Mouse (Mus musculus) olfactory bulb, adult 2 months (tissue): Measurements from ENCODE around the gene Sbf2. TPM values are rescaled to one million over a fixed set of nuclear protein-coding genes. Genes with fewer than 3 reads are reported as not detected.

ENCODE experiments used
- H3K27ac ChIP-seq: fragments of 200-500 bp; 2 replicates; pipeline ENCODE4 v1.5.1; 2012; ENCODE audit warnings: low read depth, low read length; ENCODE audit not compliant: insufficient read depth
- H3K4me1 ChIP-seq: fragments of 200-500 bp; 2 replicates; pipeline ENCODE4 v1.6.1; 2012; ENCODE audit warnings: low read length; ENCODE audit not compliant: control insufficient read depth, insufficient read depth
- H3K4me3 ChIP-seq: fragments of 200-500 bp; 2 replicates; pipeline ENCODE4 v1.5.1; 2012; ENCODE audit warnings: mild to moderate bottlenecking, low read depth, low read length, moderate library complexity; ENCODE audit not compliant: insufficient read depth
- CTCF ChIP-seq: fragments of 200-500 bp; IDR thresholded peaks from 2 replicates; pipeline ENCODE4 v1.5.1; 2012; ENCODE audit warnings: low read depth, mild to moderate bottlenecking, low read length, moderate library complexity; ENCODE audit not compliant: insufficient read depth
- POLR2A ChIP-seq: fragments of 200-500 bp; IDR thresholded peaks from 2 replicates; pipeline ENCODE4 v1.6.1; 2012; ENCODE audit warnings: mild to moderate bottlenecking, low read depth, low read length, moderate library complexity; ENCODE audit not compliant: insufficient read depth
- WGBS: fragments of 180-500 bp; shearing (Covaris S2); methylation state at CpG from one replicate; pipeline ENCODE4 v1.1.7; 2018; 5-methylcytosine and 5-hydroxymethylcytosine counted together
- polyA plus RNA-seq: library from polyadenylated mRNA; stranded (reverse); fragments of >200 nt; gene quantifications from 2 replicates; pipeline ENCODE4 v1.2.4, GENCODE M21; 2012; ENCODE audit warnings: low replicate concordance; ENCODE audit not compliant: missing spikeins, insufficient read depth, insufficient read length

Sbf2 gene
- polyA plus RNA-seq, 1 experiment, result not detected

DNA sequence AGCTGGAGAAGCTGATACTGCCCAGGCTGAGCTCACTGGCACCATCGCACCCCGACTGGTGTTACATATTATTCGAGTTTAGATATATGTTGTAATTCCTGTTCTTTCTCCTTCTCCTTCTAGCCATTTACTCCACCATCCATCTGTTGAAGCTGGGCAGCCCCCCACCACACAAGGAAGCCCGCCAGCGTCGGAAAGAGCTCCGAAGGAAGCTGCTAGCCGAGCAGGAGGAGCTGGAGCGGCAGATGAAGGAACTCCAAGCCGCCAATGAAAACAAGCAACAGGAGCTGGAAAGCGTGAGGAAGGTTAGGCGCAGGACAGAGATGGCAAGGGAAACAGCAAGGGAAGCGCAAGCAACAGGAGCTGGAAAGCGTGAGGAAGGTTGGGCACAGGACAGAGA is 344.9 kb downstream of the Sbf2 start:
- H3K27ac ChIP-seq, result no peak overlapping the region
- WGBS, result 87% methylated on average over 14 of the region's 14 CpGs
- H3K4me3 ChIP-seq, result no peak overlapping the region
- peaks cover 4% of the 10 kb centered on the region; the same call in 1 of the 2 replicates for H3K4me1 ChIP-seq
- TF ChIP-seq CTCF, result no peak
- no peak for TF ChIP-seq POLR2A

GRCm38 (mm10) chr7:110268511-110268910 is 346.2 kb downstream of the Sbf2 start:
- WGBS, result 38% methylated on average over 4 of the region's 4 CpGs
- Histone ChIP-seq H3K4me3 (no peak overlapping the region), H3K4me1 (no peaks in the 10 kb centered on the region; the same call in 1 of the 2 replicates), H3K27ac (no peak overlapping the region)
- TF ChIP-seq POLR2A (no peak), CTCF (no peak)

- Histone ChIP-seq H3K4me3 (no peak overlapping the region), H3K27ac (no peak overlapping the region), H3K4me1 (no peaks in the 10 kb centered on the region; the same call in 1 of the 2 replicates)
- TF ChIP-seq CTCF (no peak), POLR2A (no peak)
- 94% methylated on average over 9 of the region's 9 CpGs for WGBS
These were observed 346.7 kb downstream of the Sbf2 start for GRCm38 (mm10) chr7:110267994-110268393.

GRCm38 (mm10) chr7:110267014-110267413 is 347.7 kb downstream of the Sbf2 start:
- H3K4me1 ChIP-seq, result no peaks in the 10 kb centered on the region; the same call in 1 of the 2 replicates
- no peak overlapping the region for H3K27ac ChIP-seq
- TF ChIP-seq CTCF (no peak), POLR2A (no peak)
- no peak overlapping the region for H3K4me3 ChIP-seq

DNA sequence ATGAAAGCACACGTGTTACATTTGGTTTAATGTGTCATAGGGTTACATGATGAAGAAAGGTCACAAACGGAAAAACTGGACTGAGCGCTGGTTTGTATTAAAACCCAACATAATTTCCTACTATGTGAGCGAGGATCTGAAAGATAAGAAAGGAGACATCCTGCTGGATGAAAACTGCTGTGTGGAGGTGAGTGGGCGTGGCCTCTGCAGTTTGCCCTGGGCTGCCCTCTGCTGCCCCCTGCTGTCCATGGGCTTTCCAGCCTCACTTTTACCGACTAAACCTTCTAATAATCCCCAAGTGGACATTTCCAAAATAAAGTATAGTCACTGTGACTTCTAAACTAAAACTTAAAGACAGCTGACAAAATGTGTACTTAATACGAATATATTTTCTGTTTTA is 348.9 kb downstream of the Sbf2 start:
- 39% methylated on average over 7 of the region's 7 CpGs for WGBS
- TF ChIP-seq POLR2A, result no peak
- TF ChIP-seq CTCF, result peak; percentile 83

DNA sequence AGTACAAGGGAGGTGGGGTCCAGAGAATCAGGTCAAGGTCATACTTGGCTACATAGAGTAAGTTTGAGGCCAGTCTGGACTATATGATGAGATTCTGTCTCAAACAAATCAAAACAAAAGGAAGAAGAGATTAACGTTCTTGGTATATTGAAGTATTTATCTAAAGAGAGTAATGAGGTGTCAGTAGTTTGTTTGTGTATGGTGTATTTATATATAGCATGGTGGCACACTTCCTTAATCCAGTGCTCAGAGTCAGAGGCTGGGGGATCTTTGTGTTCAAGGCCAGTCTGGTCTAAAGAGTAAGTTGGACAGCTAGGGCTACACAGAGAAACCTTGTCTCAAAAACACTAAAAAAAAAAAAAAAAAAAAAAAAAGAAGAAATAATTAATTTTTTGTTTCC is 351.2 kb downstream of the Sbf2 start:
- WGBS, result 76% methylated on average over 1 of the region's 1 CpGs

More for the DNA sequence above, 348.9 kb downstream of the Sbf2 start:
- Histone ChIP-seq H3K4me1 (no peaks in the 10 kb centered on the region), H3K4me3 (no peak overlapping the region), H3K27ac (no peak overlapping the region)

DNA sequence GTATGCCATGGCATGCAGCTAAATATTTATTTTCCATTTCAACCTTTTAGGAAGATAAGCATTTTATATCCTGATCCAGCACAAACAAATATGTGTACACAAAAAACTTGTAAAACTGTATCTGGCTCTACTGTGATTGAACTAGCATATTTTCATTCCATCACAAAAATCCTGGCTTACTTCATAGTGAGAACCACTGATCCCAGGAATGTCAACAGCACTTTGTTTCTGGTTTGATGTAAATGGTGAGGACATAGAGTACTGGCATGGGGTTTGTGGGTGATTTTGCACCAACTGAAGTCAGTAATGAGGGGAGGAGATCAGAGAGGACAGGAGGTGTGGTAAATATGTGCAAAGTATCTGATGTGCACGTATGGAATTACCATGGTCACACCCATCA is 352.1 kb downstream of the Sbf2 start:
- Histone ChIP-seq H3K27ac (no peak overlapping the region), H3K4me1 (no peaks in the 10 kb centered on the region), H3K4me3 (no peak overlapping the region)
- 67% methylated on average over 1 of the region's 1 CpGs for WGBS
- TF ChIP-seq POLR2A (no peak), CTCF (no peak)

More for the DNA sequence above, 351.2 kb downstream of the Sbf2 start:
- H3K4me1 ChIP-seq, result no peaks in the 10 kb centered on the region
- no peak overlapping the region for H3K27ac ChIP-seq
- TF ChIP-seq CTCF, result no peak
- no peak for TF ChIP-seq POLR2A
- no peak overlapping the region for H3K4me3 ChIP-seq

DNA sequence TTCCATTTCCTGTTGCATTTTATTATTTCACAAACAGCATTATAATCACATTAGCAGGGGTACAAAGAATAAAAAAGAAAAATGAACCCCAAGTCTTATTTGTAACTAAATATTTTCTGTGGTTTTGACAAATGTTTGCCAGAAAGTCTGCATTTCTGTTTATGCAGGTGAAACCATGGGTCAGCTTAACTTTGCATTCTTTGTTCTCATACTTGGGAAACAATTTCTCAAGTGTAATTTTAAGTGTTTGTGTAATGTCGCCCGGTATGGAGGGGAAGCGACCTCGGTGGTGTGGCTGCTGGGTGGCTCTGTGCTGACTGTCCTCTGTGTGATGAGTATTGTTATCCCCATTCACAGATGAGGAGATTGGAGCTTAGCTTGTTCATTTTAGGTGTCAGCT is 352.9 kb downstream of the Sbf2 start:
- 84% methylated on average over 4 of the region's 4 CpGs for WGBS
- TF ChIP-seq POLR2A, result no peak
- H3K4me1 ChIP-seq, result no peaks in the 10 kb centered on the region
- no peak overlapping the region for H3K27ac ChIP-seq
- no peak overlapping the region for H3K4me3 ChIP-seq

DNA sequence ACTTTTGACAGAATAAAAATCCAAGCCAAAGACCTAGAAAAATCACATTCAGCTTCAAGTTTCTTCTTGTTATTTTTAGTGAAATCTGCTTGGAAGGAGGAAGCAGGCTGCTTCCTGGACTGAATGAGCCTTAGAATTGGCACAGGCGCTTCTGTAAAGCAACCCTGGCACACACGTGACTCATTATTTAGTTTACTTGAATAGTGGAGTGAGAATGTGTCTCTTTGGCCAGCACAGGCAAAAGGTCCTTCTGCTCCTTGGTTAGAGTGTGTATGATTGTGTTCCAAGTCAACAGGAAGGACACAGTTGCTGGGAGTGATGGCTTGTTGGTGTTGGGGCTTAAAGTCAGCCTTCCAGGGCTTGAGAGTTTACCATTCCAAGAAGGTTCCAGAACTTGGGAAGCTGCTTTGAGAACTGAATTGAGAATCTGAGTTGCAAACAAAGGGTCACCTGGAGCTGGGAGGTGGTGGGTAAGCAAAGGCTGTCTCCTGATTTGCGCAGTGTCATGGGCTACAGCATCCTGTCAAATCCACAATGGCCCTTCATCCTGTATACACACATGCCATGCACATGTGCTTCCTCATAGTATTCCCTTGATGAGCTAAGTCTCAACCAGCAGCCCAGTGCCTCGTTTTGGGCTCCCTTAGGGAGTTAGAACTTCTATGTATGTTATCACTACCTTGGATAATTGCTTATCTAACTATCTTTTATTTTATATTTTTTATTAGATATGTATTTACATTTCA is 354.6 kb downstream of the Sbf2 start:
- Histone ChIP-seq H3K27ac (no peak overlapping the region; the same call in 1 of the 2 replicates), H3K4me3 (no peak overlapping the region), H3K4me1 (no peaks in the 10 kb centered on the region)
- TF ChIP-seq POLR2A, result no peak
- TF ChIP-seq CTCF, result no peak
- 59% methylated on average over 4 of the region's 4 CpGs for WGBS
